Mouse (Mus musculus) midbrain, embryonic 14.5 days (tissue): ENCODE measurements around the gene Gm10230. TPM values are rescaled to one million over a fixed set of nuclear protein-coding genes. Genes with fewer than 3 reads are reported as not detected.
"Not testable (repeated sequence)": the region's sequence is repeated elsewhere in the genome, so short reads cannot be mapped to it uniquely, and the experiment has no call there.

Source experiments
- ATAC-seq: fragments of 200-750 bp; cut with Nextera tagmentation; 2 replicates; pipeline ENCODE4 v1.8.0; 2017; ENCODE audit warnings: moderate number of reproducible peaks, moderate library complexity; ENCODE audit not compliant: low FRiP score, low TSS enrichment
- DNase-seq: peaks from one replicate; pipeline ENCODE4 v3.0.0-alpha.2; 2015
- H3K27ac ChIP-seq: fragments of 300-500 bp; sonication (generic); replicated peaks from 2 replicates; pipeline ENCODE4 v1.5.1; 2014; ENCODE audit warnings: mild to moderate bottlenecking, low read depth, low read length, moderate library complexity
- H3K27me3 ChIP-seq: fragments of 300-500 bp; sonication (generic); 2 replicates; pipeline ENCODE4 v1.6.1; 2014; ENCODE audit warnings: low read length, control low read depth, mixed read lengths; ENCODE audit not compliant: control insufficient read depth, insufficient read depth
- H3K36me3 ChIP-seq: fragments of 300-500 bp; sonication (generic); 2 replicates; pipeline ENCODE4 v1.6.1; 2014; ENCODE audit warnings: low read length, control low read depth; ENCODE audit not compliant: control insufficient read depth, insufficient read depth
- H3K4me1 ChIP-seq: fragments of 300-500 bp; sonication (generic); 2 replicates; pipeline ENCODE4 v1.6.1; 2014; ENCODE audit warnings: mild to moderate bottlenecking, antibody characterized with exemption, low read length, control low read depth; ENCODE audit not compliant: control insufficient read depth, insufficient read depth
- H3K4me2 ChIP-seq: fragments of 300-500 bp; sonication (generic); 2 replicates; pipeline ENCODE4 v1.6.1; 2014; ENCODE audit warnings: mild to moderate bottlenecking, low read length, moderate library complexity
- H3K4me3 ChIP-seq: fragments of 300-500 bp; sonication (generic); replicated peaks from 2 replicates; pipeline ENCODE4 v1.5.1; 2014; ENCODE audit warnings: low read depth, low read length
- H3K9ac ChIP-seq: fragments of 300-500 bp; sonication (generic); replicated peaks from 2 replicates; pipeline ENCODE4 v1.6.1; 2014; ENCODE audit warnings: mild to moderate bottlenecking, low read length, moderate library complexity
- H3K9me3 ChIP-seq: fragments of 300-500 bp; sonication (generic); 2 replicates; pipeline ENCODE4 v1.6.1; 2016; ENCODE audit warnings: low read length, control low read depth, mixed read lengths; ENCODE audit not compliant: control insufficient read depth
- WGBS: fragments of 180-500 bp; shearing (Covaris S2); extraction: QIAGEN DNeasy Blood & Tissue Kit; methylation state at CpG from one replicate; pipeline ENCODE4 v1.1.7; 2014; 5-methylcytosine and 5-hydroxymethylcytosine counted together
- microRNA-seq: library from miRNA; unstranded; fragments of <30 nt; microRNA quantifications from one replicate; pipeline ENCODE4, GENCODE M21; 2016
- polyA plus RNA-seq: library from polyadenylated mRNA; unstranded; fragments of >200 nt; fragmentation: Nextera tagmentation; extraction: Ambion mirVana; gene quantifications from 2 replicates; pipeline ENCODE4 v1.2.1, GENCODE M21; 2014

The Gm10230 gene
- polyA plus RNA-seq, result not detected in 2 replicates

DNA sequence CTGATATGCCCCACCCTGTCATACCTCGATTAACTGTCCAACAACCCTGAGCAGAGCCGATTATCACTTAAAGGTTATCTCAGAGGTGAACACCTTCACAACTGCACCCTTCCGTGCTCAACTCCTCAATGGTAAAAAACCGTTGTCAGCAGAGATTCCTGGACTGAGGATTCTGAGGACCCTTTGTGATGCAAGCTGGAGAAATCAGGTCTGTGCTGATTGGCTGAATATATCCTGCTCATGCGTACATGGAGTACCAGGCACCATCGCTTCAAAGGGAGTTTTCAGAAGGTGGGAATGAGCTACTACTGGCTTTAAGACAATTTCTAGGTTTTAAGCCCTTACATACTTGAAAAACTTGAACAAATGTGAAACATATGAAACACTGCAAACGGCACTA, at the start of gene Gm10230:
Gene Gm10230, minus strand, starts transcription at position 101 of the 400 bp plus-strand sequence.
- H3K36me3 ChIP-seq, result not testable (repeated sequence)

More for the DNA sequence above, at the start of gene Gm10230:
- not testable (repeated sequence) for H3K27me3 ChIP-seq, H3K4me1 ChIP-seq, H3K9me3 ChIP-seq, H3K4me3 ChIP-seq, H3K4me2 ChIP-seq, H3K27ac ChIP-seq, ATAC-seq, H3K9ac ChIP-seq, DNase-seq
- no CpG with 5 or more reads among the region's 7 CpGs for WGBS

Small RNA genes lying within 50 kb of the gene (microRNA-seq; reads per million reads assigned to microRNA genes)
- gene Gm44452, result not detected
